Mouse (Mus musculus): ENCODE results near the gene Angptl2. TPM values are rescaled to one million over a fixed set of nuclear protein-coding genes. Genes with fewer than 3 reads are reported as not detected.
A peak's percentile ranks its signal among the peaks of the same experiment; 100 is the strongest.

Angptl2 gene
- polyA plus RNA-seq (2015; fragmentation: Nextera tagmentation; extraction: Ambion mirVana) = 35.0 and 40.9 TPM in 2 replicates

- ATAC-seq (replicated peaks; ENCODE audit: low FRiP score) = peak; percentile 96
- peak within 1 kb of the TSS; percentile 88 for H3K4me2 ChIP-seq
- WGBS = under 1% methylated on average over 22 of the region's 22 CpGs
Measured at GRCm38 (mm10) chr2:33215700-33216509, at the start of gene Angptl2. Angptl2 (plus strand) TSS chr2:33216069.

DNA sequence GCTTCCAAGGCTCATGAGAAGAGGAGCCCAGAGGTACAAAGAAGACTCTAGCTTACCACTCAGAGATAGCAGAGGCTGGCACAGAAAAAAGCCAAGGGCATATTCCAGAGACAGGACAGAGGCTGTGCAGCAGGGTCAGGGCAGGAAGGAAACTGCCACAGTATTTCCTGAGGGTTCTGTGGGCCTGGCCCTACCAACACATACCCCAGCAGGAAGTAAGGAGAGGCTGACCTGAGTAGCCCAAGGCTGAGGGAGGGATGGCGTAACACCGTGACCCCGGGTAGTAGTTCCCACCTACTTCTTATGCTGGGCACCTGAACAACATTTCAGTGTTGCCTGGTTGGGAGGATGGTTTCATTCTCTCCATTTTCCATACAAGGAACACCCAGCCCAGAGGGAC, 48.8 kb upstream of the Angptl2 start:
- H3K27me3 ChIP-seq = no peaks in the 10 kb centered on the region
- no peaks in the 10 kb centered on the region for H3K36me3 ChIP-seq
- H3K4me3 ChIP-seq (replicated peaks) = no peak overlapping the region
- no peaks in the 10 kb centered on the region for H3K9me3 ChIP-seq (replicated peaks)
- ATAC-seq (replicated peaks; ENCODE audit: low FRiP score) = no peak
- no peak overlapping the region for H3K9ac ChIP-seq
- WGBS = 78% methylated on average over 3 of the region's 3 CpGs
- H3K4me1 ChIP-seq = peaks cover 48% of the 10 kb centered on the region
- no peak overlapping the region for H3K4me2 ChIP-seq
- H3K27ac ChIP-seq = no peak overlapping the region

More at GRCm38 (mm10) chr2:33215700-33216509, at the start of gene Angptl2:
- Histone ChIP-seq H3K27ac (peak within 1 kb of the TSS; percentile 95), H3K9ac (peak within 1 kb of the TSS; percentile 68), H3K4me3 (replicated peaks) (peak within 1 kb of the TSS; percentile 60), H3K4me1 (peaks cover 64% of the 10 kb centered on the region), H3K36me3 (no peaks in the 10 kb centered on the region), H3K9me3 (replicated peaks) (no peaks in the 10 kb centered on the region), H3K27me3 (no peaks in the 10 kb centered on the region)

- Histone ChIP-seq H3K27ac (no peak overlapping the region), H3K9ac (no peak overlapping the region), H3K4me2 (no peak overlapping the region), H3K27me3 (no peaks in the 10 kb centered on the region), H3K9me3 (replicated peaks) (no peaks in the 10 kb centered on the region), H3K36me3 (no peaks in the 10 kb centered on the region), H3K4me3 (replicated peaks) (no peak overlapping the region), H3K4me1 (peaks cover 46% of the 10 kb centered on the region)
- 60% methylated on average over 6 of the region's 6 CpGs for WGBS
- no peak for ATAC-seq (replicated peaks; ENCODE audit: low FRiP score)
Measured at GRCm38 (mm10) chr2:33169445-33169844, 46.4 kb upstream of the Angptl2 start.

GRCm38 (mm10) chr2:33170777-33171565, 44.9 kb upstream of the Angptl2 start:
- Histone ChIP-seq H3K4me3 (replicated peaks) (no peak overlapping the region), H3K9ac (no peak overlapping the region), H3K36me3 (no peaks in the 10 kb centered on the region), H3K4me2 (no peak overlapping the region), H3K27me3 (no peaks in the 10 kb centered on the region), H3K27ac (no peak overlapping the region), H3K9me3 (replicated peaks) (no peaks in the 10 kb centered on the region), H3K4me1 (peaks cover 31% of the 10 kb centered on the region)
- ATAC-seq (replicated peaks; ENCODE audit: low FRiP score) = no peak
- WGBS = 61% methylated on average over 10 of the region's 10 CpGs

- no peak overlapping the region for H3K27ac ChIP-seq
- H3K4me2 ChIP-seq = no peak overlapping the region
- WGBS = 77% methylated on average over 10 of the region's 10 CpGs
- H3K4me1 ChIP-seq = peaks cover 16% of the 10 kb centered on the region
- H3K36me3 ChIP-seq = no peaks in the 10 kb centered on the region
- no peak for ATAC-seq (replicated peaks; ENCODE audit: low FRiP score)
- no peak overlapping the region for H3K9ac ChIP-seq
- no peak overlapping the region for H3K4me3 ChIP-seq (replicated peaks)
- H3K9me3 ChIP-seq (replicated peaks) = no peaks in the 10 kb centered on the region
- no peaks in the 10 kb centered on the region for H3K27me3 ChIP-seq
Measured at GRCm38 (mm10) chr2:33173126-33173525, 42.7 kb upstream of the Angptl2 start.

DNA sequence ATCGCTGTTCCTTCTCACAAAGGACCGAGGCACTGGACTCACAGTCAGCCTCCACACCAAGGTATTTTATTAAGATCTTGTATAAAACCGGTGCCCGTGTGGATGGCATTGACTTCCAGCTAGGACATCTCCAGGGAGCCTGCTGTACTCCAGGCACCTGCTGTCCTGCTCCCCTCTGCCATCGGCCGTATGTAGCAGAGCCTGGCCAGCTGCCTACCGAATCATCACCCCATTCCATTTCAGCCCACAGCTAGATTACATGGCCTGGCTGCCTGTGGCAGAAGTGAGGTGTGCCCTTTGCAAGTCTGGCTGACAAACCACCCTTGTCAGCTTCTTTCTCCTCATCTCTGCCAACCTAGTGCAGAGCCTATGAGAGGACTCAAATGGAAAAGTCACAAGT, 42.2 kb upstream of the Angptl2 start:
- Histone ChIP-seq H3K9ac (no peak overlapping the region), H3K27me3 (no peaks in the 10 kb centered on the region), H3K36me3 (no peaks in the 10 kb centered on the region), H3K4me2 (no peak overlapping the region), H3K4me1 (peaks cover 19% of the 10 kb centered on the region), H3K9me3 (replicated peaks) (no peaks in the 10 kb centered on the region), H3K4me3 (replicated peaks) (no peak overlapping the region), H3K27ac (no peak overlapping the region)
- 94% methylated on average over 7 of the region's 7 CpGs for WGBS
- no peak for ATAC-seq (replicated peaks; ENCODE audit: low FRiP score)

DNA sequence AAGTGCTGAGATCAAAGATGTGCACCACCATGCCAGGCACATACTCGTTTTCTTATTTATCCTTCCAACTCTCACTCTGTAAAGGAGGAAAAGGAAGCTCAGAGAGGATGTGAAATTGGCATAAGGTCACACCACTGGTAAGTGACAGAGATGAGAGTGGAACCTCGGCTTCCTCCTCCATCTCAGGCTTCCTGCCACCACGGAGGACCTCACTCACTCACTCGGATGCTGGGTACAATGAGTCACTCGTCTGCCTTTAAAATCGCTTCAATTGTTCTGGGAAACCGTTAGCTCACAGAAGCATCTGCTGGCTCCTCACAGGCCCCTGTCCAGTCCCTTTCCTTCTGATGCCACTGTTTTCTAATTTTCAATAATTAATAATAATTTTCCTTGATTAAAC, 39.4 kb upstream of the Angptl2 start:
- WGBS = 61% methylated on average over 7 of the region's 7 CpGs
- H3K4me1 ChIP-seq = peaks cover 23% of the 10 kb centered on the region
- no peak overlapping the region for H3K27ac ChIP-seq
- ATAC-seq (replicated peaks; ENCODE audit: low FRiP score) = no peak
- no peaks in the 10 kb centered on the region for H3K9me3 ChIP-seq (replicated peaks)
- no peak overlapping the region for H3K4me2 ChIP-seq
- H3K4me3 ChIP-seq (replicated peaks) = no peak overlapping the region
- no peaks in the 10 kb centered on the region for H3K36me3 ChIP-seq
- H3K27me3 ChIP-seq = no peaks in the 10 kb centered on the region
- no peak overlapping the region for H3K9ac ChIP-seq

DNA sequence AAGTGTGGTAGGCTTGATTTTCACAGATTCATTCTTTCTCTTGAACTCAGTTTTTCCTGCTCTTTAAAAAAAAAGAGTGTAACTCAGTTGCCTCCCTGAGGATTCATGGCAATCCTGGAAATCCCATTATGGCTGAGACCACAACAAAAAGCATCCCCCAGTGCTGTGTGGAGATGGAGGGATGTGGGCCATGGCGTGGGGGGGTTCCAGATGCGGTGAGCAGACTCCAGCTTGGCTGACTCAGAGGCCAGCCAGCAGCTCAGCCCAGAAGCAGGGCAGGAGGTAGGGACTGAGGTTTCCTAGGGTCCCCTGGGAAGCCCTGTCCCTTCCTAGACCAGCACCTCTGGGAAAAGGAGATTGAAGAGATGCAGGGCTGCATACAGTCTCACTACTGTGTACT, 38.9 kb upstream of the Angptl2 start:
- Histone ChIP-seq H3K27ac (no peak overlapping the region), H3K9me3 (replicated peaks) (no peaks in the 10 kb centered on the region)

GRCm38 (mm10) chr2:33177443-33178242, 38.2 kb upstream of the Angptl2 start:
- Histone ChIP-seq H3K27ac (no peak overlapping the region), H3K9me3 (replicated peaks) (no peaks in the 10 kb centered on the region), H3K27me3 (no peaks in the 10 kb centered on the region), H3K4me2 (no peak overlapping the region), H3K4me3 (replicated peaks) (no peak overlapping the region), H3K9ac (no peak overlapping the region), H3K4me1 (peaks cover 23% of the 10 kb centered on the region), H3K36me3 (no peaks in the 10 kb centered on the region)
- 87% methylated on average over 12 of the region's 12 CpGs for WGBS
- ATAC-seq (replicated peaks; ENCODE audit: low FRiP score) = no peak

More for the DNA sequence above, 38.9 kb upstream of the Angptl2 start:
- Histone ChIP-seq H3K9ac (no peak overlapping the region), H3K4me3 (replicated peaks) (no peak overlapping the region), H3K27me3 (no peaks in the 10 kb centered on the region), H3K36me3 (no peaks in the 10 kb centered on the region), H3K4me1 (peaks cover 23% of the 10 kb centered on the region), H3K4me2 (no peak overlapping the region)
- WGBS = 65% methylated on average over 2 of the region's 2 CpGs
- no peak for ATAC-seq (replicated peaks; ENCODE audit: low FRiP score)

DNA sequence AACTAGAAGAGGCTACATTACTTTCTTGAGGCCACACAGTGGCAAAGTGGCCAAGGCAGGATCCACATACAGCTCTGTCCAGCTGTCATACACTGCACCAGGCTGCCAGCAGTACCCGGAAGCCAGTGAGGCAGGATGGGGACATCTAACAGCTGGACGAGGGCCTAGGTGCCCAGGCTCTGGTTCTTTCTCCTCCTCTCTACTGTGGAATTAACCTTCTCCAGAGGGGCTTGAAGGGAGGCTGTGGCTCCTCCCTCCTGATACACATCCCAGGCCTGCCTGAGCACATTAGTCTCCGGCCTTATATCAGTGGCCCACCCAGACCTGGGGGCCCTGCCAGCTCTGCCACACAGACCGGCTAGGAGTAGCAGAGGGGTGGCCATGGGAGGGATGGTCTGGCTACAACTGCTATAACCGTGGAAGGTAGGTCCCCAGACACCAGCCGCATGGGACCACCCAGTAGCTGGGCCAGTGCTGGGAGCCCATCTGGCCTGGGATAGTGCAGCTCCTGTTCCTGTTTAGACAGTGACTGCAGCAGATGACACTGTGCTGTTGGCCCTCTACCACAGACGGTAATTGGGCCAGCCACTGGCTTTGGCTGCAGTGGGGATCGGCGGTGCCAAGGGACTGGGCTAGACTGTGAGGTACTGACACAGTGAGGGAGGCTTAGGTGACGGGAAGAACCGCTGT, 37.5 kb upstream of the Angptl2 start:
- Histone ChIP-seq H3K27ac (no peak overlapping the region), H3K4me1 (peaks cover 23% of the 10 kb centered on the region), H3K27me3 (no peaks in the 10 kb centered on the region), H3K9me3 (replicated peaks) (no peaks in the 10 kb centered on the region), H3K36me3 (no peaks in the 10 kb centered on the region), H3K9ac (no peak overlapping the region), H3K4me3 (replicated peaks) (no peak overlapping the region), H3K4me2 (no peak overlapping the region)
- 64% methylated on average over 11 of the region's 11 CpGs for WGBS
- peak; percentile 44; the same call in 1 of the 2 replicates for ATAC-seq (replicated peaks; ENCODE audit: low FRiP score)

GRCm38 (mm10) chr2:33179171-33179929, 36.5 kb upstream of the Angptl2 start:
- ATAC-seq (replicated peaks; ENCODE audit: low FRiP score) = no peak
- H3K36me3 ChIP-seq = no peaks in the 10 kb centered on the region
- H3K27me3 ChIP-seq = no peaks in the 10 kb centered on the region
- no peaks in the 10 kb centered on the region for H3K9me3 ChIP-seq (replicated peaks)
- no peak overlapping the region for H3K4me3 ChIP-seq (replicated peaks)
- WGBS = 62% methylated on average over 14 of the region's 14 CpGs
- peaks cover 24% of the 10 kb centered on the region for H3K4me1 ChIP-seq
- H3K4me2 ChIP-seq = no peak overlapping the region
- peak overlapping the region; percentile 45 for H3K27ac ChIP-seq
- H3K9ac ChIP-seq = no peak overlapping the region

Measured in kidney, embryonic 15.5 days (tissue).